Mouse (Mus musculus) hindbrain, embryonic 13.5 days (tissue): ENCODE measurements around the gene Prdm16. TPM values are rescaled to one million over a fixed set of nuclear protein-coding genes. Genes with fewer than 3 reads are reported as not detected.

Experiments used
- ATAC-seq: fragments of 200-750 bp; cut with Nextera tagmentation; 2 replicates; pipeline ENCODE4 v1.8.0; 2017; ENCODE audit warnings: moderate TSS enrichment; ENCODE audit not compliant: low FRiP score
- H3K27ac ChIP-seq: fragments of 300-500 bp; sonication (generic); 2 replicates; pipeline ENCODE4 v1.5.1; 2015; ENCODE audit warnings: inconsistent platforms, mild to moderate bottlenecking, moderate library complexity
- H3K27me3 ChIP-seq: fragments of 300-500 bp; sonication (generic); 2 replicates; pipeline ENCODE4 v1.6.1; 2015; ENCODE audit warnings: mild to moderate bottlenecking, inconsistent platforms
- H3K36me3 ChIP-seq: fragments of 300-500 bp; sonication (generic); 2 replicates; pipeline ENCODE4 v1.6.1; 2015; ENCODE audit warnings: mild to moderate bottlenecking, inconsistent platforms
- H3K4me1 ChIP-seq: fragments of 300-500 bp; sonication (generic); replicated peaks from 2 replicates; pipeline ENCODE4 v1.6.1; 2015; ENCODE audit warnings: inconsistent platforms
- H3K4me2 ChIP-seq: fragments of 300-500 bp; sonication (generic); 2 replicates; pipeline ENCODE4 v1.6.1; 2015; ENCODE audit warnings: inconsistent platforms, mild to moderate bottlenecking, moderate library complexity
- H3K4me3 ChIP-seq: fragments of 300-500 bp; sonication (generic); 2 replicates; pipeline ENCODE4 v1.5.1; 2015; ENCODE audit warnings: mild to moderate bottlenecking, inconsistent platforms
- H3K9ac ChIP-seq: fragments of 300-500 bp; sonication (generic); 2 replicates; pipeline ENCODE4 v1.6.1; 2015; ENCODE audit warnings: mild to moderate bottlenecking, inconsistent platforms
- H3K9me3 ChIP-seq: fragments of 300-500 bp; sonication (generic); 2 replicates; pipeline ENCODE4 v1.6.1; 2016; ENCODE audit warnings: inconsistent platforms
- WGBS: fragments of 180-500 bp; shearing (Covaris S2); methylation state at CpG from one replicate; pipeline ENCODE4 v1.1.7; 2015; 5-methylcytosine and 5-hydroxymethylcytosine counted together
- polyA plus RNA-seq: library from polyadenylated mRNA; unstranded; fragments of >200 nt; fragmentation: Nextera tagmentation; extraction: Ambion mirVana; gene quantifications from 2 replicates; pipeline ENCODE4 v1.2.1, GENCODE M21; 2015

The Prdm16 gene
- polyA plus RNA-seq, 1 experiment from 2014 or later: 17.2 TPM

GRCm38 (mm10) chr4:154416728-154417127 is 219.9 kb downstream of the Prdm16 start:
- Histone ChIP-seq H3K27me3 (peaks cover 60% of the 10 kb centered on the region), H3K4me2 (no peak overlapping the region), H3K36me3 (no peaks in the 10 kb centered on the region), H3K4me3 (no peak overlapping the region), H3K27ac (no peak overlapping the region), H3K9ac (no peak overlapping the region), H3K4me1 (peaks cover 16% of the 10 kb centered on the region), H3K9me3 (no peaks in the 10 kb centered on the region)
- ATAC-seq: no peak
- 75% methylated on average over 6 of the region's 6 CpGs for WGBS

DNA sequence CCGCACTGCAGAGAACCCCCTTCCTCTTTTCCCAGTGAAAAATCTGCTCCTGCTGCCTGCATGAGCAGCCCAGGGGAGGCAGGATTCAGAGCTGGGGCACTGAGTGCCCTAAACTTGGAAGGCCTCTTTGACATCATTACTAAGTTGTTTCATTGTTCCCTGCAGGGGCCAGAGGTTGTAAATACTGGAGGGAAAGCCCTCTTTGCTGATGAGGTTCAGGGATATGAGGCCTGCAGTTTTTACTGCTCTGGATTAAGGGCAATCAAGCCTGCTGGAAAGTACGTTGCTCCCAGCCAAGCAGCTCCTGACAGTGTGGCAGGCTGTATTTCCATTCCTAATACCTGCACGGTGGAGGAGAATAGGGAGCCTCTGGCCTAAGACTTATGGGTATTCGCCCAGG is 221.8 kb downstream of the Prdm16 start:
- Histone ChIP-seq H3K9me3 (no peaks in the 10 kb centered on the region), H3K4me3 (no peak overlapping the region), H3K4me1 (peaks cover 32% of the 10 kb centered on the region), H3K9ac (no peak overlapping the region), H3K27me3 (peaks cover 71% of the 10 kb centered on the region), H3K4me2 (no peak overlapping the region), H3K36me3 (no peaks in the 10 kb centered on the region), H3K27ac (no peak overlapping the region)
- no peak for ATAC-seq
- WGBS: 63% methylated on average over 4 of the region's 4 CpGs

GRCm38 (mm10) chr4:154410559-154410958 is 226.1 kb downstream of the Prdm16 start:
- 72% methylated on average over 8 of the region's 8 CpGs for WGBS
- Histone ChIP-seq H3K36me3 (no peaks in the 10 kb centered on the region), H3K9me3 (no peaks in the 10 kb centered on the region), H3K27me3 (peaks cover 87% of the 10 kb centered on the region), H3K27ac (no peak overlapping the region), H3K4me1 (peaks cover 47% of the 10 kb centered on the region), H3K4me3 (no peak overlapping the region), H3K4me2 (no peak overlapping the region), H3K9ac (no peak overlapping the region)
- ATAC-seq: 0 out of 2 replicates have a peak, but pooled peaks have one; percentile 9

DNA sequence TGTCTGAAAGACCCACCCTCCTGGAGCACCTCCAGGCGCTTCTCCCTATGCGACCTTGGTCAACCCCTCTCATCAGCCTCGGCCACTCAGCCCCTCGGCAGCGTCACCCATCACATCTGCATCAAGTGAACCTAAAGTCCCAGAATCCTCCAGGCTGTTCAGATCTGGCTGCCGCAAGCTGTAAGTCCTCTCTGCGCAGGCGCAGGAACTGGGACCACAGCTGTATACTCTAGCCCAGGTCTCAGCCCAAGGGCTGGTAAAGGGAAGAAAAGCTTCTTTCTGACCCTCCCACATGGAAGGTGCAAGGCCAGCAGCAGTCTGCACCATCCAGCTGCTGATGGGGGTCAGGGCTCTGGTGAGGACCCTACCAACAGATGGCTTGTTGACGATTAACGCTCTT is 226.8 kb downstream of the Prdm16 start:
- Histone ChIP-seq H3K4me2 (no peak overlapping the region), H3K9ac (no peak overlapping the region), H3K27me3 (peaks cover 85% of the 10 kb centered on the region), H3K36me3 (no peaks in the 10 kb centered on the region), H3K27ac (no peak overlapping the region), H3K4me1 (peaks cover 47% of the 10 kb centered on the region), H3K9me3 (no peaks in the 10 kb centered on the region), H3K4me3 (no peak overlapping the region)
- 77% methylated on average over 10 of the region's 10 CpGs for WGBS
- peak; percentile 15; the same call in 1 of the 2 replicates for ATAC-seq

GRCm38 (mm10) chr4:154409237-154409721 is 227.4 kb downstream of the Prdm16 start:
- peak; percentile 23; the same call in 1 of the 2 replicates for ATAC-seq
- 42% methylated on average over 19 of the region's 19 CpGs for WGBS
- no peak overlapping the region for H3K27ac ChIP-seq
- peaks cover 47% of the 10 kb centered on the region for H3K4me1 ChIP-seq
- H3K36me3 ChIP-seq: no peaks in the 10 kb centered on the region
- H3K4me3 ChIP-seq: no peak overlapping the region
- peaks cover 83% of the 10 kb centered on the region for H3K27me3 ChIP-seq
- H3K9me3 ChIP-seq: no peaks in the 10 kb centered on the region
- H3K9ac ChIP-seq: no peak overlapping the region
- H3K4me2 ChIP-seq: no peak overlapping the region

- Histone ChIP-seq H3K9me3 (no peaks in the 10 kb centered on the region), H3K27me3 (peaks cover 35% of the 10 kb centered on the region), H3K4me3 (no peak overlapping the region), H3K4me1 (peaks cover 35% of the 10 kb centered on the region), H3K27ac (no peak overlapping the region), H3K9ac (no peak overlapping the region), H3K36me3 (no peaks in the 10 kb centered on the region), H3K4me2 (no peak overlapping the region)
- 14% methylated on average over 4 of the region's 4 CpGs for WGBS
- ATAC-seq: no peak; the same call in 1 of the 2 replicates
Observed at GRCm38 (mm10) chr4:154402948-154403347, 233.7 kb downstream of the Prdm16 start.

DNA sequence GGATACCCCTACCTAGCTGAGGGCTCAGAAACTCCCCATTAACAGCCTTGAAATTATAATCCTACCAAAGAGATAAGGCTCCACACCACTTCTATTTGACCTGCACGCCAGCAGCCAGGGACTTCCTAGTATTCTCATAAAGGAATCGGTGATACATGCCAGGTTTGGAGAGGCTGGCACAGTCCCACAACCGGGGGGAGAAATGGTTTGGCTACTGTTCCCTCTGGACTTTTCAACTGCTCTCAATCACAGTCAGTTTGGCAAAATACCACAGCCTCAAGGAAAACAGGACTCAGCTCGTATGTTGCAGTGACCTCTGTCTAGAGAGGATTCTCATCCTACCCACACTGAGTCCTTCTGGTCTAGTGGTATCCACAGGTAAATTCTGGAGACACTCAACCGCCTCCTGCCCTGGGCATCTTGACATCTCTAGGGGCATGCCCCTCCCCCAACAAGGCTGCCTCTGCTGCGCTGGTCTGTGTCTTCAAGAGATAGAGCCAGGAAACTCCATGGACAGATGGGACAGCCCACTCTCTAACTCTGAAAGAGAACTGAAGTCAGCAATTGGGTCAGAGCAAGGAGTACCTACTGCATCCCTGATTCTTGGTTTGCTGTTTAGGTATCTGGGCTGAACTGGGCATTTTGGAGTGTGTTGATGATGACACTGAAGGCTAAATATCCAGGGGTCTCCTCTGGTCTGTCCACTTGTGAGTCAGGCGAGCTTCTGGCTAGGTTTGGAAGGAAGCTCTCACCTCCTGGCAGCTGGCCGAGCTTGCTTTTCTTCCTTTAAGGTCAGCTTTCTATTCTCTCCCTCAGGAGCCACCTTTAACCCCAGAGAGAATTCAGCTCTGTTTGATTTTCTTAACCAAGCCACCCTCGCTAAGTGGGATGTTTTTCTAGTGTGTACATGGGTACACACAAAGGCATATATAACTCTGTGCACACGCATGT is 234.4 kb downstream of the Prdm16 start:
- Histone ChIP-seq H3K4me2 (no peak overlapping the region), H3K9ac (no peak overlapping the region), H3K27me3 (peaks cover 28% of the 10 kb centered on the region), H3K4me1 (peaks cover 35% of the 10 kb centered on the region), H3K9me3 (no peaks in the 10 kb centered on the region), H3K27ac (no peak overlapping the region), H3K4me3 (no peak overlapping the region), H3K36me3 (no peaks in the 10 kb centered on the region)
- ATAC-seq: no peak
- 46% methylated on average over 10 of the region's 10 CpGs for whole genome bisulfite sequencing

- no peaks in the 10 kb centered on the region for H3K36me3 ChIP-seq
- whole genome bisulfite sequencing: 48% methylated on average over 5 of the region's 5 CpGs
- peaks cover 41% of the 10 kb centered on the region for H3K4me1 ChIP-seq
- H3K9ac ChIP-seq: no peak overlapping the region
- ATAC-seq: no peak
- peaks cover 21% of the 10 kb centered on the region for H3K27me3 ChIP-seq
- H3K9me3 ChIP-seq: no peaks in the 10 kb centered on the region
- no peak overlapping the region for H3K27ac ChIP-seq
- H3K4me2 ChIP-seq: no peak overlapping the region
- no peak overlapping the region for H3K4me3 ChIP-seq
Observed at GRCm38 (mm10) chr4:154401379-154401778, 235.3 kb downstream of the Prdm16 start.

- ATAC-seq: no peak
- Histone ChIP-seq H3K9me3 (no peaks in the 10 kb centered on the region), H3K9ac (no peak overlapping the region; the same call in 1 of the 2 replicates), H3K4me1 (peaks cover 43% of the 10 kb centered on the region), H3K36me3 (no peaks in the 10 kb centered on the region), H3K4me2 (no peak overlapping the region), H3K27me3 (peaks cover 18% of the 10 kb centered on the region; the same call in 1 of the 2 replicates), H3K27ac (no peak overlapping the region), H3K4me3 (no peak overlapping the region)
- WGBS: 60% methylated on average over 24 of the region's 24 CpGs
Observed at GRCm38 (mm10) chr4:154400256-154401171, 236.2 kb downstream of the Prdm16 start.

- H3K9me3 ChIP-seq: no peaks in the 10 kb centered on the region
Observed at GRCm38 (mm10) chr4:154399634-154400033, 237.0 kb downstream of the Prdm16 start.

GRCm38 (mm10) chr4:154396652-154397301 is 239.9 kb downstream of the Prdm16 start:
- H3K9ac ChIP-seq: no peak overlapping the region
- peaks cover 23% of the 10 kb centered on the region; the same call in 1 of the 2 replicates for H3K27me3 ChIP-seq
- no peak overlapping the region for H3K4me2 ChIP-seq
- H3K4me3 ChIP-seq: no peak overlapping the region
- peak overlapping the region; percentile 18; the same call in 1 of the 2 replicates for H3K27ac ChIP-seq
- no peaks in the 10 kb centered on the region for H3K36me3 ChIP-seq
- 78% methylated on average over 14 of the region's 14 CpGs for WGBS
- H3K4me1 ChIP-seq: peaks cover 53% of the 10 kb centered on the region
- ATAC-seq: no peak
- no peaks in the 10 kb centered on the region for H3K9me3 ChIP-seq

More at GRCm38 (mm10) chr4:154399634-154400033, 237.0 kb downstream of the Prdm16 start:
- Histone ChIP-seq H3K4me3 (no peak overlapping the region), H3K36me3 (no peaks in the 10 kb centered on the region), H3K4me1 (peaks cover 43% of the 10 kb centered on the region), H3K4me2 (no peak overlapping the region), H3K27ac (no peak overlapping the region), H3K9ac (no peak overlapping the region), H3K27me3 (peaks cover 17% of the 10 kb centered on the region; the same call in 1 of the 2 replicates)
- WGBS: 87% methylated on average over 11 of the region's 11 CpGs
- no peak for ATAC-seq
